Mouse (Mus musculus): ENCODE measurements around the gene Itprip. TPM values are rescaled to one million over a fixed set of nuclear protein-coding genes. Genes with fewer than 3 reads are reported as not detected.
"Not testable (repeated sequence)": the region's sequence is repeated elsewhere in the genome, so short reads cannot be mapped to it uniquely, and the experiment has no call there.

The Itprip gene
- polyA plus RNA-seq, 1 experiment from 2014 or later, result 3.8 TPM

DNA sequence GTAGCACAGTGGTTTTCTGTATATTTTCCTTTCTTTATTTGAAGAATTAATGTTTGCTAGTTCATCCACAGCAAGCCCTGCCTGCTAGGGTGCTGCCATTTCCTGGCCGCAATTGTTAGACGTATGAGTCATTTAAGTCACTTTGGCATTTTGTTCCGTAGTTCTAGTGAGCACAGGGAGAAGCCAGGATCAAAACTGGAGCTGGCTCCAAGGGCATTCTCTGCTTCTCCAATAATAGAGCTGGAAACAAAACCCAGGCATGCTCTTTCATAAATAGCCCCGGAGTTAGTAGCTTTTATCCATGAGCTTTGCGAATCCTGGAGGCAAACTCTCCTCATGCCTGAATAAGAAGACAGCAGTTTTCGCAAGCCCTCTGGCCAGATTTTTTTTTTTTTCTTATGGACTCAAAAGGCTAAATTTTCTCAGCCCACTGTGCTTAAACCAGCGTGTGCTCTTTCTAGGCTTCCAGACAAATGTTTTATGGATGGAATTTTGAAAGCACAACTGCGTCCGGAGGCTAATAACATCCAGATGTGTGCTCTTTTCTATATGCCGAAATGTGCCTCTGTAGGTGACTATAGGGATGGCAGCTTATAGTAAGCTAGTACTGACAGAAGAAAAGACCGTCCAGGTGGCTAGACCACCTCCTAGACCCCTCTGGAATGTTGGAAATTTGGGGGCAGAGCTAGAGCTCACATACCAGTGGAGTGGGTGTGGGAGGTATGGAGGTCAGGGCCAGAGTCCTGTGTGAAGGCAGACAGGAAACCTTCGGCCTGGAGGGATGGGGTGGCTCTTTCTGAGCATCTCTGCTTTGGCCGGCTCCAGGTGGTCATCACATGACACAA lies 64.9 kb downstream of the Itprip start:
- ATAC-seq (ENCODE audit: low read depth), result peak; percentile 75
- no peaks in the 10 kb centered on the region for H3K4me1 ChIP-seq (ENCODE audit: control insufficient read depth, insufficient read depth, low read length)
- H3K27me3 ChIP-seq (ENCODE audit: control insufficient read depth, insufficient read depth, low read length), result no peaks in the 10 kb centered on the region
- H3K9ac ChIP-seq (replicated peaks; ENCODE audit: low read depth, low read length), result peak overlapping the region; percentile 75
- H3K4me3 ChIP-seq (ENCODE audit: low read depth, low read length), result peak overlapping the region; percentile 62
- H3K27ac ChIP-seq (ENCODE audit: low read depth, low read length), result peak overlapping the region; percentile 40
- 25% methylated on average over 13 of the region's 13 CpGs for WGBS
- H3K9me3 ChIP-seq (ENCODE audit: control insufficient read depth, low read length), result no peaks in the 10 kb centered on the region
- no peaks in the 10 kb centered on the region for H3K36me3 ChIP-seq (ENCODE audit: control insufficient read depth, insufficient read depth, low read length)
- H3K4me2 ChIP-seq (ENCODE audit: low read depth, low read length), result peak overlapping the region; percentile 63

DNA sequence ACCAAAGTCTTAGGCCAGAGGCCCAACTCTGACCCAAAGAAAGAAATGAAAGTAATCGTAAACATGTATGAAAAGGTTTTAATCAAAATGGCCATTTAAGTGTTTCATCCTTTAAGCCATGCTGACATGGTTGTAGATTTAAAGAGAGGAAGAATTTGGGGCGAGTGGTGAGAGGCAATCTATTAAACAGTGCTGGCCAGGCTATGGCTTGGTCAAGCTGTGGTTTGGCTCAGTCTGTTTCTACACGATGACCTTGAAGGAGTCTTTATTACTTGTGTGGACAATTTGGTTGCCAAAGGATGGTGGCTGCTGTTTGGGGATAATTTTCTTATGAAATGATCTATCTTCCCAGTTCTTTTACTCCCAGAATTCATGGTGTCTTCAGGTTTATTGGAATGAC lies 66.0 kb downstream of the Itprip start:
- Histone ChIP-seq H3K4me2 (ENCODE audit: low read depth, low read length) (no peak overlapping the region), H3K4me1 (ENCODE audit: control insufficient read depth, insufficient read depth, low read length) (no peaks in the 10 kb centered on the region), H3K4me3 (ENCODE audit: low read depth, low read length) (no peak overlapping the region), H3K36me3 (ENCODE audit: control insufficient read depth, insufficient read depth, low read length) (no peaks in the 10 kb centered on the region), H3K9ac (replicated peaks; ENCODE audit: low read depth, low read length) (no peak overlapping the region), H3K9me3 (ENCODE audit: control insufficient read depth, low read length) (no peaks in the 10 kb centered on the region), H3K27me3 (ENCODE audit: control insufficient read depth, insufficient read depth, low read length) (no peaks in the 10 kb centered on the region), H3K27ac (ENCODE audit: low read depth, low read length) (no peak overlapping the region)
- ATAC-seq (ENCODE audit: low read depth), result no peak
- 87% methylated on average over 3 of the region's 3 CpGs for WGBS

GRCm38 (mm10) chr19:47852131-47852530 lies 67.0 kb downstream of the Itprip start:
- H3K9ac ChIP-seq (replicated peaks; ENCODE audit: low read depth, low read length); ATAC-seq (ENCODE audit: low read depth); H3K27ac ChIP-seq (ENCODE audit: low read depth, low read length); H3K4me1 ChIP-seq (ENCODE audit: control insufficient read depth, insufficient read depth, low read length); H3K4me2 ChIP-seq (ENCODE audit: low read depth, low read length); H3K4me3 ChIP-seq (ENCODE audit: low read depth, low read length); H3K9me3 ChIP-seq (ENCODE audit: control insufficient read depth, low read length); H3K36me3 ChIP-seq (ENCODE audit: control insufficient read depth, insufficient read depth, low read length); H3K27me3 ChIP-seq (ENCODE audit: control insufficient read depth, insufficient read depth, low read length): not testable (repeated sequence)
- WGBS, result 81% methylated on average over 3 of the region's 3 CpGs

- no peaks in the 10 kb centered on the region for H3K9me3 ChIP-seq (ENCODE audit: control insufficient read depth, low read length)
- ATAC-seq (ENCODE audit: low read depth), result no peak
- H3K27me3 ChIP-seq (ENCODE audit: control insufficient read depth, insufficient read depth, low read length), result no peaks in the 10 kb centered on the region
- WGBS, result 70% methylated on average over 3 of the region's 3 CpGs
- H3K4me1 ChIP-seq (ENCODE audit: control insufficient read depth, insufficient read depth, low read length), result no peaks in the 10 kb centered on the region
- H3K4me3 ChIP-seq (ENCODE audit: low read depth, low read length), result no peak overlapping the region
- no peak overlapping the region for H3K4me2 ChIP-seq (ENCODE audit: low read depth, low read length)
- no peak overlapping the region for H3K9ac ChIP-seq (replicated peaks; ENCODE audit: low read depth, low read length)
- no peaks in the 10 kb centered on the region for H3K36me3 ChIP-seq (ENCODE audit: control insufficient read depth, insufficient read depth, low read length)
- H3K27ac ChIP-seq (ENCODE audit: low read depth, low read length), result no peak overlapping the region
Measured at GRCm38 (mm10) chr19:47849735-47850134, 69.4 kb downstream of the Itprip start.

Small RNA genes lying within 50 kb of the gene (microRNA-seq; reads per million reads assigned to microRNA genes)
- not detected for gene Gm22240

Other genes with a start within 250 kb of the Itprip start
- gene Col17a1, start 227.2 kb downstream of the Itprip start, polyA plus RNA-seq (2014; fragmentation: Nextera tagmentation; extraction: Ambion mirVana), result 0.37 TPM in 2 replicates
- gene Sfr1, start 187.6 kb downstream of the Itprip start, polyA plus RNA-seq (2014; fragmentation: Nextera tagmentation; extraction: Ambion mirVana), result 165 and 187 TPM in 2 replicates
- 134 and 161 TPM in 2 replicates for gene Gsto1, start 64.3 kb downstream of the Itprip start, polyA plus RNA-seq (2014; fragmentation: Nextera tagmentation; extraction: Ambion mirVana)
- gene Gsto2, start 53.8 kb downstream of the Itprip start, polyA plus RNA-seq (2014; fragmentation: Nextera tagmentation; extraction: Ambion mirVana), result 1.3 and 2.1 TPM in 2 replicates
- gene Cfap43, start within 50 bp of the Itprip start, polyA plus RNA-seq (2014; fragmentation: Nextera tagmentation; extraction: Ambion mirVana), result 0.24 and 1.7 TPM in 2 replicates
- gene Cfap58, start 18.4 kb upstream of the Itprip start, polyA plus RNA-seq (2014; fragmentation: Nextera tagmentation; extraction: Ambion mirVana), result 0.53 and 0.64 TPM in 2 replicates